Mouse (Mus musculus) urinary bladder, postnatal 36 days (tissue): ENCODE data around the gene Stab1.

ENCODE experiments used
- DNase-seq, 2 experiments: peaks; one replicate each; pipeline ENCODE4 v3.0.0; 2022; ENCODE audit warnings: low spot score in 2 of 2, mixed read lengths in 1 of 2

Gene Stab1

GRCm38 (mm10) chr14:31165010-31165409 is 3.4 kb downstream of the Stab1 start:
- no peak for DNase-seq

- no peak for DNase-seq
Observed at GRCm38 (mm10) chr14:31164067-31164466, 4.4 kb downstream of the Stab1 start.

GRCm38 (mm10) chr14:31161638-31162037 is 6.8 kb downstream of the Stab1 start:
- DNase-seq = no peak

- no peak for DNase-seq
Observed at GRCm38 (mm10) chr14:31161191-31161590, 7.2 kb downstream of the Stab1 start.

GRCm38 (mm10) chr14:31160196-31161150 is 8.0 kb downstream of the Stab1 start:
- no peak for DNase-seq

- DNase-seq = no peak
Observed at GRCm38 (mm10) chr14:31145694-31146093, 22.7 kb downstream of the Stab1 start.

GRCm38 (mm10) chr14:31141011-31141410 is 27.4 kb downstream of the Stab1 start:
- no peak for DNase-seq

GRCm38 (mm10) chr14:31140141-31140540 is 28.3 kb downstream of the Stab1 start:
- no peak for DNase-seq

- no peak for DNase-seq
Observed at GRCm38 (mm10) chr14:31139666-31140065, 28.8 kb downstream of the Stab1 start.

GRCm38 (mm10) chr14:31138897-31139429 is 29.5 kb downstream of the Stab1 start:
- DNase-seq = no peak

GRCm38 (mm10) chr14:31138219-31138896 is 30.1 kb downstream of the Stab1 start:
- peak in 1 of 2 experiments; percentile 0 for DNase-seq

- DNase-seq = no peak
Observed at GRCm38 (mm10) chr14:31137791-31138190, 30.6 kb downstream of the Stab1 start.

GRCm38 (mm10) chr14:31137281-31137595 is 31.2 kb downstream of the Stab1 start:
- DNase-seq = no peak

GRCm38 (mm10) chr14:31136411-31137280 is 31.8 kb downstream of the Stab1 start:
- no peak for DNase-seq

- no peak for DNase-seq
Observed at GRCm38 (mm10) chr14:31135495-31136410, 32.7 kb downstream of the Stab1 start.

GRCm38 (mm10) chr14:31134015-31135000 is 34.1 kb downstream of the Stab1 start:
- no peak for DNase-seq

- no peak for DNase-seq
Observed at GRCm38 (mm10) chr14:31133023-31133665, 35.3 kb downstream of the Stab1 start.

GRCm38 (mm10) chr14:31132491-31132975 is 35.9 kb downstream of the Stab1 start:
- no peak for DNase-seq

GRCm38 (mm10) chr14:31132031-31132430 is 36.4 kb downstream of the Stab1 start:
- no peak for DNase-seq
